Comparison of ENCODE assay signal across 9 mouse cellular contexts in the genomic region with DNA sequence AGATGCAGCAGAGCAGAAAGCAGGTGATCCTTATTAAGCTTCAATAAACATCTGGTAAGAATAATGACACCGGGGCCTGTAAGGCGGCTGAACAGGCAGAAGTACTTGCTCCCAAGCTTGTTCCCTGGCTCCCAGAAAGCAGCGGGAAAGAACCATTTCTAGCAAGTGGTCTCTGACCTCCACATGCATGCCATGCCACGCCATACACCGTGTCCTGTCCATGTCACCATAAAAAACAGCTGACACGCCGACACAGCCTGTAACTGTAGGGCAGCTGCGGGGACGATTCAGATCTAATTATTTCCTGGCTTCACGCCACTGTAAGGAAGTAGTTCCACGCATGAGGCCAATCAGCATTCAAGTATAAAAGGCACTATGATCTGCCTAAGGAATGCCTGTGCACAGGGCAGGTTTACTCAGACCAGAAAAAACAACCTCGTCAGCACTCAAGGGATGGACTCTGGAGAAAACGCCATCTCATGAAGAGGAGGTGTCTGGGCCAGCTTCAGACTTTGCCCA. TPM values are rescaled to one million over a fixed set of nuclear protein-coding genes. Genes with fewer than 3 reads are reported as not detected.
A peak's percentile ranks its signal among the peaks of the same experiment; 100 is the strongest.
DNase-seq lines count a peak whose midpoint lies in the region; ATAC-seq lines count a peak whose summit lies in the region.
"Had no signal": no experiment of that assay in that cellular context is flagged by ENCODE, and none has a peak within 500 bp of the region (broad histone marks: within the 10 kb centered on the region; RNA-seq: fewer than 3 reads in every experiment).

No protein-coding gene starts in this region.

- H3K9me3 ChIP-seq in heart, embryonic 12.5 days (replicated peaks): no peaks in the 10 kb centered on the region
- no peaks in the 10 kb centered on the region for H3K9me3 ChIP-seq in embryonic facial prominence, embryonic 13.5 days

- no peak overlapping the region; the same call in 1 of the 2 replicates for H3K4me2 ChIP-seq in heart, embryonic 12.5 days
- peak overlapping the region; percentile 40 for H3K4me2 ChIP-seq in embryonic facial prominence, embryonic 13.5 days

- H3K4me3 ChIP-seq in heart, embryonic 12.5 days: no peak overlapping the region
- 0 out of 2 replicates have a peak overlapping the region, but pooled peaks have one; percentile 1 for H3K4me3 ChIP-seq in embryonic facial prominence, embryonic 13.5 days

- no peaks in the 10 kb centered on the region for H3K27me3 ChIP-seq in heart, embryonic 12.5 days (replicated peaks)
- no peaks in the 10 kb centered on the region for H3K27me3 ChIP-seq in embryonic facial prominence, embryonic 13.5 days

- DNase-seq in heart, adult 9 months (ENCODE audit: low spot score in 2 of 2): no peak
- DNase-seq in kidney, adult 18-20 months: peak; percentile 52
- DNase-seq in urinary bladder, adult 2 months (ENCODE audit: low spot score): no peak
- DNase-seq in lung, postnatal 10 days: no peak

- H3K9ac ChIP-seq in heart, embryonic 12.5 days: no peak overlapping the region
- H3K9ac ChIP-seq in embryonic facial prominence, embryonic 13.5 days: 0 out of 2 replicates have a peak overlapping the region, but pooled peaks have one; percentile 17

- 57% methylated on average over 13 of the region's 13 CpGs for WGBS in heart, embryonic 12.5 days
- 21% methylated on average over 13 of the region's 13 CpGs for WGBS in embryonic facial prominence, embryonic 13.5 days

- H3K36me3 ChIP-seq in heart, embryonic 12.5 days: peaks cover 9% of the 10 kb centered on the region
- H3K36me3 ChIP-seq in embryonic facial prominence, embryonic 13.5 days: peaks cover 14% of the 10 kb centered on the region; the same call in 1 of the 2 replicates

- no peak for ATAC-seq in heart, embryonic 12.5 days (ENCODE audit: insufficient number of reproducible peaks, low FRiP score)
- no peak for ATAC-seq in embryonic facial prominence, embryonic 13.5 days (ENCODE audit: insufficient number of reproducible peaks, insufficient read depth, low FRiP score, low TSS enrichment, low read depth)
- peak; percentile 45 for ATAC-seq in megakaryocyte-erythroid progenitor cell, adult 5-6 weeks (replicated peaks; ENCODE audit: low FRiP score, low TSS enrichment, poor library complexity, severe bottlenecking)
- no peak for ATAC-seq in inflammation-experienced regulatory T-cells, adult 6 months

- peak overlapping the region; percentile 35 for H3K27ac ChIP-seq in heart, embryonic 12.5 days (ENCODE audit: poor library complexity, severe bottlenecking)
- H3K27ac ChIP-seq in embryonic facial prominence, embryonic 13.5 days: peak overlapping the region; percentile 73

- H3K4me1 ChIP-seq in heart, embryonic 12.5 days (replicated peaks): peaks cover 46% of the 10 kb centered on the region
- peaks cover 41% of the 10 kb centered on the region for H3K4me1 ChIP-seq in embryonic facial prominence, embryonic 13.5 days

RNA-seq across cellular contexts. Expression of a gene that starts 10.8 kb away (rescaled TPM):
- polyA plus RNA-seq in heart, embryonic 12.5 days (2016; fragmentation: Nextera tagmentation; extraction: Ambion mirVana): 50.3 and 58.3 TPM in 2 replicates
- 48.7 and 49.4 TPM in 2 replicates for polyA plus RNA-seq in embryonic facial prominence, embryonic 13.5 days (2015; fragmentation: Nextera tagmentation; extraction: Ambion mirVana)
- total RNA-seq in megakaryocyte-erythroid progenitor cell, adult 5-6 weeks (2014; fragmentation: Nextera tagmentation): 65.7 and 65.9 TPM in 2 replicates
- 24.1 and 34.2 TPM in 2 replicates for total RNA-seq in megakaryocyte-erythroid progenitor cell, adult 5-6 weeks (2017)
- 10 to 100 TPM in 2 of 3 experiments, 1 to 10 TPM in 1; 9.1 to 18.5 (median 14.7) TPM for polyA plus RNA-seq in inflammation-experienced regulatory T-cells, adult 6 months (2017; shearing (Covaris generic))
- 38.3 and 54.1 TPM in 2 replicates for polyA plus RNA-seq in urinary bladder, adult 2 months (2012; rRNA removed)

RNA-seq across cellular contexts. Expression of a gene that starts 39.1 kb away (rescaled TPM):
- polyA plus RNA-seq in heart, embryonic 12.5 days (2016; fragmentation: Nextera tagmentation; extraction: Ambion mirVana): 2.4 and 3.4 TPM in 2 replicates
- 0.52 TPM in 1 of 2 replicates, not detected in the other for polyA plus RNA-seq in embryonic facial prominence, embryonic 13.5 days (2015; fragmentation: Nextera tagmentation; extraction: Ambion mirVana)
- not detected in 2 replicates for total RNA-seq in megakaryocyte-erythroid progenitor cell, adult 5-6 weeks (2014; fragmentation: Nextera tagmentation)
- not detected in 2 replicates for total RNA-seq in megakaryocyte-erythroid progenitor cell, adult 5-6 weeks (2017)
- not detected for polyA plus RNA-seq in inflammation-experienced regulatory T-cells, adult 6 months (2017; shearing (Covaris generic))
- polyA plus RNA-seq in urinary bladder, adult 2 months (2012; rRNA removed): 1.5 and 1.9 TPM in 2 replicates
- total RNA-seq: MEL had no signal
